Mouse (Mus musculus) MEL (cell line): Measurements from ENCODE around the gene Gm10160. TPM values are rescaled to one million over a fixed set of nuclear protein-coding genes. Genes with fewer than 3 reads are reported as not detected.

Experiments
- DNase-seq: peaks from one replicate; pipeline ENCODE4 v3.0.0; 2011; ENCODE audit warnings: low read depth, low spot score
- H3K27ac ChIP-seq: 2 replicates; pipeline ENCODE4 v1.5.1; 2012; ENCODE audit warnings: low read depth, mild to moderate bottlenecking, control low read depth, low read length, moderate library complexity; ENCODE audit not compliant: control insufficient read depth
- H3K27me3 ChIP-seq, 2 experiments: fragments of 150-350 bp in 1 of 2; sonication (generic) in 1 of 2; 2 replicates each; pipeline ENCODE4 v1.6.1; 2012; ENCODE audit warnings: low read length in 2 of 2, mild to moderate bottlenecking in 2 of 2, improper control_type of control experiment in 1 of 2, moderate library complexity in 1 of 2; ENCODE audit not compliant: insufficient read depth in 2 of 2, control insufficient read depth in 1 of 2
- H3K36me3 ChIP-seq, 2 experiments: 2 replicates each; pipeline ENCODE4 v1.6.1; 2012 to 2014; ENCODE audit warnings: low read length in 2 of 2, improper control_type of control experiment in 1 of 2, inconsistent platforms in 1 of 2, mild to moderate bottlenecking in 1 of 2; ENCODE audit not compliant: insufficient read depth in 2 of 2, control insufficient read depth in 1 of 2
- H3K4me1 ChIP-seq, 2 experiments: fragments of 150-350 bp in 1 of 2; sonication (generic) in 1 of 2; 2 replicates each; pipeline ENCODE4 v1.6.1; 2012; ENCODE audit warnings: low read length in 2 of 2, improper control_type of control experiment in 1 of 2, mild to moderate bottlenecking in 1 of 2; ENCODE audit not compliant: insufficient read depth in 2 of 2, control insufficient read depth in 1 of 2
- H3K4me3 ChIP-seq, 2 experiments: fragments of 150-350 bp in 1 of 2; sonication (generic) in 1 of 2; 2 replicates each; pipeline ENCODE4 v1.5.1; 2012; ENCODE audit warnings: low read depth in 2 of 2, low read length in 2 of 2, mild to moderate bottlenecking in 2 of 2, moderate library complexity in 2 of 2, control low read depth in 1 of 2, improper control_type of control experiment in 1 of 2; ENCODE audit not compliant: control insufficient read depth in 1 of 2, insufficient read depth in 1 of 2
- H3K79me2 ChIP-seq: 2 replicates; pipeline ENCODE4 v1.6.1; 2012; ENCODE audit warnings: mild to moderate bottlenecking, low read length, moderate library complexity; ENCODE audit not compliant: control insufficient read depth, poor library complexity, insufficient read depth
- H3K9ac ChIP-seq: 2 replicates; pipeline ENCODE4 v1.6.1; 2012; ENCODE audit warnings: low read depth, mild to moderate bottlenecking, control low read depth, low read length, moderate library complexity; ENCODE audit not compliant: control insufficient read depth, poor library complexity, severe bottlenecking
- H3K9me3 ChIP-seq: fragments of 150-350 bp; sonication (generic); replicated peaks from 2 replicates; pipeline ENCODE4 v1.6.1; 2012; ENCODE audit warnings: mild to moderate bottlenecking, low read length, improper control_type of control experiment, moderate library complexity; ENCODE audit not compliant: insufficient read depth
- CHD1 ChIP-seq: IDR thresholded peaks from 2 replicates; pipeline ENCODE4 v1.6.1; 2012; ENCODE audit warnings: low read depth, mild to moderate bottlenecking, inconsistent platforms, low read length, improper control_type of control experiment
- CTCF ChIP-seq, 3 experiments: IDR thresholded peaks in 2 of 3; conservative IDR thresholded peaks in 1 of 3; 2 replicates each; pipeline ENCODE4 v1.5.1; 2011 to 2012; ENCODE audit warnings: low read length in 3 of 3, low read depth in 2 of 3, mild to moderate bottlenecking in 2 of 3, improper control_type of control experiment in 1 of 3, inconsistent platforms in 1 of 3, mixed read lengths in 1 of 3, moderate library complexity in 1 of 3; ENCODE audit not compliant: control insufficient read depth in 1 of 3, insufficient read depth in 1 of 3, poor library complexity in 1 of 3, severe bottlenecking in 1 of 3
- E2F4 ChIP-seq: IDR thresholded peaks from 2 replicates; pipeline ENCODE4 v1.6.1; 2011; ENCODE audit warnings: low read depth, low read length, improper control_type of control experiment, borderline replicate concordance
- EP300 ChIP-seq, 2 experiments: IDR thresholded peaks; 2 replicates each; pipeline ENCODE4 v1.6.1; 2011; ENCODE audit warnings: improper control_type of control experiment in 2 of 2, low read length in 2 of 2, low read depth in 1 of 2, mild to moderate bottlenecking in 1 of 2
- GATA1 ChIP-seq: IDR thresholded peaks from 2 replicates; pipeline ENCODE4 v1.6.1; 2011; ENCODE audit warnings: low read depth, low read length, improper control_type of control experiment
- HCFC1 ChIP-seq: IDR thresholded peaks from 2 replicates; pipeline ENCODE4 v1.6.1; 2012; ENCODE audit warnings: low read depth, mild to moderate bottlenecking, inconsistent platforms, low read length, improper control_type of control experiment, moderate library complexity
- JUND ChIP-seq: IDR thresholded peaks from 2 replicates; pipeline ENCODE4 v1.6.1; 2011; ENCODE audit warnings: low read depth, mild to moderate bottlenecking, improper control_type of control experiment, low read length
- KAT2A ChIP-seq: conservative IDR thresholded peaks from 2 replicates; pipeline ENCODE4 v1.6.1; 2012; ENCODE audit warnings: low read depth, low read length, improper control_type of control experiment, inconsistent platforms
- MAFK ChIP-seq: IDR thresholded peaks from 2 replicates; pipeline ENCODE4 v1.6.1; 2011; ENCODE audit warnings: low read depth, mild to moderate bottlenecking, low read length, improper control_type of control experiment, borderline replicate concordance
- MYB ChIP-seq: IDR thresholded peaks from 2 replicates; pipeline ENCODE4 v1.6.1; 2011; ENCODE audit warnings: mild to moderate bottlenecking, low read depth, low read length, improper control_type of control experiment
- MYC ChIP-seq: IDR thresholded peaks from 2 replicates; pipeline ENCODE4 v1.6.1; 2011; ENCODE audit warnings: low read depth, mild to moderate bottlenecking, low read length, improper control_type of control experiment, moderate library complexity
- POLR2A ChIP-seq, 2 experiments: IDR thresholded peaks; 2 replicates each; pipeline ENCODE4 v1.6.1; 2011 to 2012; ENCODE audit warnings: low read length in 2 of 2, mild to moderate bottlenecking in 2 of 2, control low read depth in 1 of 2, improper control_type of control experiment in 1 of 2, low read depth in 1 of 2, moderate library complexity in 1 of 2; ENCODE audit not compliant: control insufficient read depth in 1 of 2, insufficient read depth in 1 of 2, poor library complexity in 1 of 2
- POLR2AphosphoS5 ChIP-seq: IDR thresholded peaks from 2 replicates; pipeline ENCODE4 v1.6.1; 2012; ENCODE audit warnings: low read depth, borderline replicate concordance, mild to moderate bottlenecking, inconsistent platforms, low read length, moderate library complexity, mixed read lengths
- RAD21 ChIP-seq: IDR thresholded peaks from 2 replicates; pipeline ENCODE4 v1.6.1; 2011; ENCODE audit warnings: mild to moderate bottlenecking, low read depth, low read length, improper control_type of control experiment
- SIN3A ChIP-seq: IDR thresholded peaks from 2 replicates; pipeline ENCODE4 v1.6.1; 2012; ENCODE audit warnings: low read length, improper control_type of control experiment, inconsistent platforms
- TAL1 ChIP-seq: IDR thresholded peaks from 2 replicates; pipeline ENCODE4 v1.6.1; 2012; ENCODE audit warnings: mild to moderate bottlenecking, inconsistent platforms, low read length, moderate library complexity, mixed read lengths
- TBP ChIP-seq: IDR thresholded peaks from 2 replicates; pipeline ENCODE4 v1.8.0; 2011; ENCODE audit warnings: low read depth, low read length, improper control_type of control experiment
- TCF12 ChIP-seq: IDR thresholded peaks from 2 replicates; pipeline ENCODE4 v1.6.1; 2014; ENCODE audit warnings: low read depth, mild to moderate bottlenecking, inconsistent platforms, low read length, improper control_type of control experiment, moderate library complexity
- ZC3H11A ChIP-seq: IDR thresholded peaks from 2 replicates; pipeline ENCODE4 v1.6.1; 2012; ENCODE audit warnings: low read depth, mild to moderate bottlenecking, inconsistent platforms, low read length, improper control_type of control experiment
- ZKSCAN1 ChIP-seq: IDR thresholded peaks from 2 replicates; pipeline ENCODE4 v1.6.1; 2012; ENCODE audit warnings: low read depth, mild to moderate bottlenecking, inconsistent platforms, low read length, improper control_type of control experiment, moderate library complexity
- polyA plus RNA-seq, 2 experiments: library from polyadenylated mRNA; stranded (reverse) in 1 of 2; unstranded in 1 of 2; fragments of >175 nt in 1 of 2; fragments of >200 nt in 1 of 2; gene quantifications; 2 replicates each; pipeline versions ENCODE4 v1.2.1 to v1.2.4; 2012; ENCODE audit warnings: low replicate concordance in 2 of 2, low read depth in 1 of 2; ENCODE audit not compliant: insufficient read length in 2 of 2, insufficient read depth in 1 of 2, missing spikeins in 1 of 2
- total RNA-seq: library from RNA; depleted of rRNA; stranded (reverse); fragments of 300-350 nt; gene quantifications from 2 replicates; pipeline ENCODE4 v1.2.3, GENCODE M21; 2012

Gm10160 gene
- total and polyA plus RNA-seq, 3 experiments, result not detected

GRCm38 (mm10) chr7:81864552-81864951 lies 9.0 kb upstream of the Gm10160 start:
- Histone ChIP-seq H3K4me1 (peaks cover 0 to 17% of the 10 kb centered on the region in 2 experiments; a peak in 3 of 4 replicates), H3K27ac (no peak overlapping the region), H3K36me3 (no peaks in the 10 kb centered on the region), H3K9ac (no peak overlapping the region), H3K9me3 (no peaks in the 10 kb centered on the region), H3K79me2 (no peaks in the 10 kb centered on the region), H3K4me3 (no peak overlapping the region), H3K27me3 (no peaks in the 10 kb centered on the region)
- DNase-seq, result no peak
- TF ChIP-seq POLR2AphosphoS5, result no peak
- TF ChIP-seq ZC3H11A, result no peak
- no peak for TF ChIP-seq CTCF (IDR thresholded peaks at IDR 0.05 in 2 of 3, conservative IDR thresholded peaks at IDR 0.05 in 1 of 3; ENCODE audit: control insufficient read depth in 1 of 3, insufficient read depth in 1 of 3, low read depth in 2 of 3, low read length in 3 of 3, poor library complexity in 1 of 3, severe bottlenecking in 1 of 3)
- no peak for TF ChIP-seq MYB
- no peak for TF ChIP-seq MAFK
- no peak for TF ChIP-seq HCFC1
- no peak for TF ChIP-seq JUND
- no peak for TF ChIP-seq E2F4
- no peak for TF ChIP-seq GATA1
- TF ChIP-seq KAT2A, result no peak
- no peak for TF ChIP-seq POLR2A (IDR thresholded peaks at IDR 0.05; ENCODE audit: control insufficient read depth in 1 of 2, insufficient read depth in 1 of 2, low read depth in 1 of 2, low read length in 2 of 2, poor library complexity in 1 of 2)
- no peak for TF ChIP-seq MYC
- no peak for TF ChIP-seq TBP
- TF ChIP-seq ZKSCAN1, result no peak
- no peak for TF ChIP-seq TAL1
- no peak for TF ChIP-seq SIN3A
- no peak for TF ChIP-seq TCF12
- TF ChIP-seq EP300 (IDR thresholded peaks at IDR 0.05; ENCODE audit: low read depth in 1 of 2, low read length in 2 of 2), result no peak
- no peak for TF ChIP-seq RAD21
- TF ChIP-seq CHD1, result no peak
